Mouse (Mus musculus): ENCODE results near the gene Zfp712. TPM values are rescaled to one million over a fixed set of nuclear protein-coding genes. Genes with fewer than 3 reads are reported as not detected.

The Zfp712 gene
- 3.9 and 4.8 TPM in 2 replicates for polyA plus RNA-seq (2014; fragmentation: Nextera tagmentation; extraction: Ambion mirVana)

DNA sequence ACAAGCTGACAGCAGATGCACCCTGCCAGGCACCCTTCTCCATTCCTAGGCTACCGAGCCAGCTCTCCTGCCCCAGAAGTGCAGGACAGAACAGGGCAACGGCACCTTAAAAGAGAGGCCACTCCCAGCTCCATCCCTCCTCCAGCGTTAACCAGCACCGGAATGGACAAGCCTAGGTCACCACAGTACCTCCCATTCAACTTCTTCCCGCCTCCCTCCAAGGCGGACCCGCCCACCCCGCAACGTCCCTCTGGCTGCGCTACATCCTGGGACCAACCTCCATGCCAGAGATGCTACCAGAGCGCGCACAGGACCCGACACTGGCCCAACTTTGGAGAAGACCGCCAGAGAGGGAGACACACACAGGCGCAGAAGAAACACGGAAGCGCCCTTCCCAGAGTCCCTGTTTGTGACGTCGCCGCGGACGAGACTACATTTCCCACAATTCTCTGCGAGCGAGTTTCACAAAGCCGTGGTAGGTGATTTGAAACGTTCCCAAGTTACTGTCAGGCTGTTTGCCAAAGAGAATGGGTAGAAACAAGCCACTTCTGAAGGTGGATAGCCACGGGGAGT, at the start of gene Zfp712:
Gene Zfp712 (minus strand): TSS at position 385 of the 573 bp plus-strand sequence.
- WGBS, result under 1% methylated on average over 27 of the region's 27 CpGs
- H3K36me3 ChIP-seq (ENCODE audit: control insufficient read depth, insufficient read depth, low read length), result no peaks in the 10 kb centered on the region
- peaks cover 6% of the 10 kb centered on the region; the same call in 1 of the 2 replicates for H3K4me1 ChIP-seq (ENCODE audit: control insufficient read depth, insufficient read depth, low read length)
- H3K4me3 ChIP-seq (ENCODE audit: low read length), result peak within 1 kb of the TSS; percentile 71
- H3K9ac ChIP-seq (ENCODE audit: low read depth, low read length), result peak within 1 kb of the TSS; percentile 60
- peak within 1 kb of the TSS; percentile 80 for H3K27ac ChIP-seq (ENCODE audit: low read depth, low read length)
- H3K27me3 ChIP-seq (ENCODE audit: control insufficient read depth, insufficient read depth, low read length), result no peaks in the 10 kb centered on the region
- H3K4me2 ChIP-seq (replicated peaks; ENCODE audit: low read depth, low read length), result peak within 1 kb of the TSS; percentile 84
- H3K9me3 ChIP-seq (ENCODE audit: control insufficient read depth, low read length), result no peaks in the 10 kb centered on the region; the same call in 1 of the 2 replicates
- ATAC-seq (ENCODE audit: low FRiP score, low TSS enrichment), result peak; percentile 98

DNA sequence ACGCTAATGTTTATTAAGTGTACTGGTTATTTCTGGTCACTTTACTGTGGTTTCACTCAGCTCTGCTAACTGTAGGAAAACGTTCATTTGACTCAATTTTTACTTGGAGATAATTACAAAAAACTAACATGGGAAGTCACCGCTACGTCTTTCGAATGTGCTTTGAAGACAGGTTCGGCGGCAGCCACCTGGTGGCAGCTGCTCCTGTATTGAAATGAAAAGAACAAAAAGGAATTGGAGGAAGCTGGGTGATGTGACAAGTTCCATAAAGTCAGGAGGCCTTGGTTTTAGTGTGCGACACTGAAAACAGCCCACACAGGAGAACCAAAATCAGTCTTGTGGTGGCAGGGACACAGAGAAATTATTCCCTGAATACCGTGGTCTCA, 47.8 kb upstream of the Zfp712 start:
- WGBS, result 5% methylated on average over 9 of the region's 9 CpGs
- Histone ChIP-seq H3K4me3 (ENCODE audit: low read length) (peak overlapping the region; percentile 64), H3K9me3 (ENCODE audit: control insufficient read depth, low read length) (peaks cover 4% of the 10 kb centered on the region; the same call in 1 of the 2 replicates), H3K9ac (ENCODE audit: low read depth, low read length) (no peak overlapping the region), H3K27me3 (ENCODE audit: control insufficient read depth, insufficient read depth, low read length) (no peaks in the 10 kb centered on the region), H3K4me1 (ENCODE audit: control insufficient read depth, insufficient read depth, low read length) (peaks cover 5% of the 10 kb centered on the region), H3K36me3 (ENCODE audit: control insufficient read depth, insufficient read depth, low read length) (0 out of 2 replicates have a peak, but pooled peaks cover 3% of the 10 kb centered on the region), H3K4me2 (replicated peaks; ENCODE audit: low read depth, low read length) (peak overlapping the region; percentile 77), H3K27ac (ENCODE audit: low read depth, low read length) (no peak overlapping the region)
- peak; percentile 67 for ATAC-seq (ENCODE audit: low FRiP score, low TSS enrichment)

DNA sequence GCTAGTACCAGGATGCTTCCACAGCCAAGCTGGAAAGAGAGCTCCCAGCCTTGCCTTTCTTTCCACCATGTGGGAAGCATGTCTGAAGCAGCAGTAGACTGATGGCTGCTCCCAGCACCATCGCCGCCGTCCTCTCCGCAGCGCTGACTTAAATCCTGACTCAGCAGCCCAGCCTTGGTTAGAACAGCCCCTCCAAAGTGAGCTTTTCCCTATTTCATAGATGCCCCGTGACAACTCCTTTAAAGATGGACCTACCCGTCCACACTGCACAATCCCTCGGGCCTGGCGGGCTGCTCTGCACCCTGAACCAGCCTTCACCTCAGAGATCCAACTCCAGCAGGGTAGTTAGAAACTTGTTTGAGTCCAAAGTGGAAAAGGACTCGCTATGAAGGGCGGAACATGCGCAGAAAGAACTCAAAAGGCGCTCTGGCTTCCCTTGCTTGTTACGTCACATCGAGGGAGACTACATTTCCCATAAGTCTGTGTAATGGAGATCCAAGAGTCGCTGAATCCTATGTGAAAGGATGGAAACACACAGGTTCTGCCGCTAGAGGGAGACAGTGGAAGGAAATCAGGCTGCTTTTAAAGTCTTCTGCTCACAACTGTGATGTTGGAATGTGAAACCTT, 47.3 kb upstream of the Zfp712 start, which contains the start of gene Gm28557:
Gene Gm28557 (minus strand): TSS at position 411 of the 627 bp plus-strand sequence.
- Histone ChIP-seq H3K9me3 (ENCODE audit: control insufficient read depth, low read length) (peaks cover 4% of the 10 kb centered on the region; the same call in 1 of the 2 replicates), H3K4me1 (ENCODE audit: control insufficient read depth, insufficient read depth, low read length) (peaks cover 5% of the 10 kb centered on the region), H3K27me3 (ENCODE audit: control insufficient read depth, insufficient read depth, low read length) (no peaks in the 10 kb centered on the region), H3K27ac (ENCODE audit: low read depth, low read length) (peak within 1 kb of the TSS; percentile 83), H3K4me2 (replicated peaks; ENCODE audit: low read depth, low read length) (peak within 1 kb of the TSS; percentile 77), H3K4me3 (ENCODE audit: low read length) (peak within 1 kb of the TSS; percentile 64), H3K36me3 (ENCODE audit: control insufficient read depth, insufficient read depth, low read length) (0 out of 2 replicates have a peak, but pooled peaks cover 3% of the 10 kb centered on the region), H3K9ac (ENCODE audit: low read depth, low read length) (peak within 1 kb of the TSS; percentile 73)
- WGBS, result under 1% methylated on average over 17 of the region's 17 CpGs
- peak; percentile 99 for ATAC-seq (ENCODE audit: low FRiP score, low TSS enrichment)

DNA sequence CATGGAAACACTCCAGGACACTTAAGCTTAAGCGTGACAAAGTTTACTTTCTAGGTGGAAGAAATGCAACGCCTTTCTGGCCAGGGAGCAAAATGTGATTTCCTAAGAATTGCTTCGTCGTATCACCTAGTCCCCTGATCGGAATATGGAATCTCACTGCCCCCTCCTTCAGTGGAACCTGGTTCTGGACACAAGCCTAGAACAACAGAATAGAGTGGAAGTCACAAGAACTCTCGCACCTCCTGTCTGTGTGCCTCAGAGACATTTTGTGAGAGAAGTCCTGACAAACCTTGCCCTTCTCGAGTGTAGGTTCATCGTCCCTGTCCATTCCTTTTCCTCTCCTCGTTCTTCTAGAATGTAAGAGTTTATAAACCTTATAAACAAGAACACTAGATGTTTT, 46.7 kb upstream of the Zfp712 start:
- Histone ChIP-seq H3K4me3 (ENCODE audit: low read length) (peak overlapping the region; percentile 64), H3K9ac (ENCODE audit: low read depth, low read length) (peak overlapping the region; percentile 73), H3K4me2 (replicated peaks; ENCODE audit: low read depth, low read length) (peak overlapping the region; percentile 77), H3K27ac (ENCODE audit: low read depth, low read length) (peak overlapping the region; percentile 83; the same call in 1 of the 2 replicates), H3K36me3 (ENCODE audit: control insufficient read depth, insufficient read depth, low read length) (0 out of 2 replicates have a peak, but pooled peaks cover 3% of the 10 kb centered on the region), H3K4me1 (ENCODE audit: control insufficient read depth, insufficient read depth, low read length) (peaks cover 5% of the 10 kb centered on the region), H3K27me3 (ENCODE audit: control insufficient read depth, insufficient read depth, low read length) (no peaks in the 10 kb centered on the region), H3K9me3 (ENCODE audit: control insufficient read depth, low read length) (peaks cover 4% of the 10 kb centered on the region; the same call in 1 of the 2 replicates)
- WGBS, result 55% methylated on average over 9 of the region's 9 CpGs
- ATAC-seq (ENCODE audit: low FRiP score, low TSS enrichment), result peak; percentile 3; the same call in 1 of the 2 replicates

DNA sequence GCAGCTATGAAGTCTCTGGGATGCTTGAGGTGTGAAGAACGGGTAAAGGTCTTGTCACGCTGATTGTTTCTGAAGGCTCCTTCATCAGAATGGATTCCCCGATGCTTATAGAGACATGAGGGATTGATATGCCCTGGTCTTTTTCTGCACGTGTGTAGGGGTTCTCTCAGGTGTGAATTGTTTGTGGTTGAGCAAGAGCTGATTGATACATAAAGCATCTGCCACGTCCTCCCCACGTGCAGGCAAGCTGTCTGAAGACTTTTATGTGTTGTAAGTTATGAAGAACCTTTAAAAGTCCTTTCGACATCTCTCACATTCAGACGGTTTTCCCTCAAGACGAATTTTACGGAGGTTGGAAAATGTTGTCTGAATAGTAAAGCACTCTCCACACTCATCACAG, 36.9 kb upstream of the Zfp712 start, which contains the start of gene Zfp708:
Gene Zfp708 (minus strand): TSS at position 101 of the 400 bp plus-strand sequence.
- H3K4me1 ChIP-seq (ENCODE audit: control insufficient read depth, insufficient read depth, low read length), result no peaks in the 10 kb centered on the region
- H3K4me3 ChIP-seq (ENCODE audit: low read length), result no peak within 1 kb of the TSS
- whole genome bisulfite sequencing, result 92% methylated on average over 10 of the region's 10 CpGs
- no peak within 1 kb of the TSS for H3K4me2 ChIP-seq (replicated peaks; ENCODE audit: low read depth, low read length)
- H3K36me3 ChIP-seq (ENCODE audit: control insufficient read depth, insufficient read depth, low read length), result 0 out of 2 replicates have a peak, but pooled peaks cover 3% of the 10 kb centered on the region
- H3K27ac ChIP-seq (ENCODE audit: low read depth, low read length), result no peak within 1 kb of the TSS
- no peaks in the 10 kb centered on the region for H3K27me3 ChIP-seq (ENCODE audit: control insufficient read depth, insufficient read depth, low read length)
- H3K9ac ChIP-seq (ENCODE audit: low read depth, low read length), result no peak within 1 kb of the TSS
- H3K9me3 ChIP-seq (ENCODE audit: control insufficient read depth, low read length), result no peaks in the 10 kb centered on the region
- no peak for ATAC-seq (ENCODE audit: low FRiP score, low TSS enrichment)

DNA sequence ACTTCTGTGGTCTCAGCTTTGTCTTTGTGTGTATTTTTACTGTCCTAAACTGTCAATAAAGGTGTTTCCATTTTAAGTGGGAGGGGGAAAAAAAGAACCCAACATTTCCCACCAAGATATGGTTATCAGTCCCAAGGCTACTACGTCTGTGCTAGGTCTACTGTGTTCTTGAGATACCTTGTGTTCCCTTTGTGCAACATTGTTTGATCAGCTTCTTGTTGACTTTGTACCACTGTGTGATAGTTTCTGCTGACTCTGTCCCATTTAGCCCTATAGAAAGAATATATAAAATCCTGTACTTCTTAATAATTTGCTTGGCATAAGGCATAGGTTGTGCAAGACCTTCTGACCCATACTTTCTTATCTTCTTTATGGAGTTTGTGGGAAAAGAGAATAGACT, 29.2 kb upstream of the Zfp712 start:
- H3K9me3 ChIP-seq (ENCODE audit: control insufficient read depth, low read length), result no peaks in the 10 kb centered on the region
- WGBS, result 83% methylated on average over 1 of the region's 1 CpGs
- no peak overlapping the region for H3K9ac ChIP-seq (ENCODE audit: low read depth, low read length)
- no peak overlapping the region for H3K4me2 ChIP-seq (replicated peaks; ENCODE audit: low read depth, low read length)
- no peak overlapping the region for H3K27ac ChIP-seq (ENCODE audit: low read depth, low read length)
- no peaks in the 10 kb centered on the region for H3K4me1 ChIP-seq (ENCODE audit: control insufficient read depth, insufficient read depth, low read length)
- no peaks in the 10 kb centered on the region for H3K36me3 ChIP-seq (ENCODE audit: control insufficient read depth, insufficient read depth, low read length)
- no peak for ATAC-seq (ENCODE audit: low FRiP score, low TSS enrichment)
- H3K27me3 ChIP-seq (ENCODE audit: control insufficient read depth, insufficient read depth, low read length), result no peaks in the 10 kb centered on the region
- H3K4me3 ChIP-seq (ENCODE audit: low read length), result no peak overlapping the region

DNA sequence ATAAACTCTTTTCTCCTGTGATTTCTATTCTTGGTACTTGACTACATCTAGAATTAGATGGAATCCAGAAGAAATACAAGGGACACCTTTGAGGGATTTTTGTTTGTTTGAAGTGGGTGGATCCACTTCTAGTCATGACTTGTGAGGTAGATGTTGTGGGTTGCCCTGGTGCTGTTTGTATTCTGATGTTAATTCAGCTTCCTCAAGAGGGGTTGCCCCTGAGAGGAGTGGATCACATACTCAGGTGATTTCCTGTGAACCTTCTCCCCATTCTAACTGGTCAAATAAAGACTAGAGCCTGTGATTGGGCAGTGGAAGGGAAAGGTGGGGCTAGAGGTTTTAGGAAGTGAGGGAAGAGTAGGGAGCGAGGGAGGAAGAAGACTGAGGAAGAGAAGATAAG, 21.0 kb upstream of the Zfp712 start:
- H3K9ac ChIP-seq (ENCODE audit: low read depth, low read length), result 0 out of 2 replicates have a peak overlapping the region, but pooled peaks have one; percentile 61
- H3K4me2 ChIP-seq (replicated peaks; ENCODE audit: low read depth, low read length), result peak overlapping the region; percentile 61
- no peak for ATAC-seq (ENCODE audit: low FRiP score, low TSS enrichment)
- WGBS, result 67% methylated on average over 1 of the region's 1 CpGs
- H3K4me3 ChIP-seq (ENCODE audit: low read length), result peak overlapping the region; percentile 64; the same call in 1 of the 2 replicates
- peak overlapping the region; percentile 91; the same call in 1 of the 2 replicates for H3K27ac ChIP-seq (ENCODE audit: low read depth, low read length)
- H3K36me3 ChIP-seq (ENCODE audit: control insufficient read depth, insufficient read depth, low read length), result no peaks in the 10 kb centered on the region; the same call in 1 of the 2 replicates
- no peaks in the 10 kb centered on the region for H3K9me3 ChIP-seq (ENCODE audit: control insufficient read depth, low read length)
- no peaks in the 10 kb centered on the region for H3K4me1 ChIP-seq (ENCODE audit: control insufficient read depth, insufficient read depth, low read length)
- no peaks in the 10 kb centered on the region for H3K27me3 ChIP-seq (ENCODE audit: control insufficient read depth, insufficient read depth, low read length)

DNA sequence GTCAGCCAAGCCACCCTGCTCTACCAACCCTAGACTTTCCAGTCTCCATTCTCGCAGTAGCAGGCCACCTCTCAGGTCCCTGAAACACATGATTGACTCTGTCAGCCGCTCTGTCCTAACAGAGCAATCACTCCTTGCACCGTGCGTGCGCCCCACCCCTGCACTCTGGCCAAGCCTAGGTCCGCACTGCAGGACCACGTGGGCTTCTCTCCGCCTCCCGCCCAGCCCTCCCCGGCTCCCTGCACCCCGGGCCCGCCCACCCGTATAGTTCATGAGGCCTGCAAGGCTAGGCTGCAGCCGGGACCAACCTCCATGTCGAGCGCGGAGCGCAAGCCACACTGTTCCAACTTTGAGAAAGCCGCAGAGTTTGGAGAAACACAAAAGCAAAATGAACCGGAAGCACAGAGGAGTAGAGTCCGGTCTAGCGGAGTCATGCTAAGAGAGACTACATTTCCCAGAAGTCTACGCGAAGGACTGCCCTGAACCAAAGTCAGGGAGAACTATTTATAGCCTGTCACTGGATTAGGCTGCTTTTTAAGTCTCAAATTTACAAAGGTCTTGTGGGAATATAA, 20.3 kb upstream of the Zfp712 start:
- peak; percentile 100 for ATAC-seq (ENCODE audit: low FRiP score, low TSS enrichment)
- WGBS, result 1% methylated on average over 24 of the region's 24 CpGs
- peak overlapping the region; percentile 61 for H3K9ac ChIP-seq (ENCODE audit: low read depth, low read length)
- no peaks in the 10 kb centered on the region for H3K27me3 ChIP-seq (ENCODE audit: control insufficient read depth, insufficient read depth, low read length)
- peak overlapping the region; percentile 61 for H3K4me2 ChIP-seq (replicated peaks; ENCODE audit: low read depth, low read length)
- H3K4me3 ChIP-seq (ENCODE audit: low read length), result peak overlapping the region; percentile 64
- H3K9me3 ChIP-seq (ENCODE audit: control insufficient read depth, low read length), result no peaks in the 10 kb centered on the region
- H3K27ac ChIP-seq (ENCODE audit: low read depth, low read length), result peak overlapping the region; percentile 91
- H3K36me3 ChIP-seq (ENCODE audit: control insufficient read depth, insufficient read depth, low read length), result no peaks in the 10 kb centered on the region; the same call in 1 of the 2 replicates
- no peaks in the 10 kb centered on the region for H3K4me1 ChIP-seq (ENCODE audit: control insufficient read depth, insufficient read depth, low read length)
